Mouse (Mus musculus): ENCODE results near the gene Shisa7.

DNA sequence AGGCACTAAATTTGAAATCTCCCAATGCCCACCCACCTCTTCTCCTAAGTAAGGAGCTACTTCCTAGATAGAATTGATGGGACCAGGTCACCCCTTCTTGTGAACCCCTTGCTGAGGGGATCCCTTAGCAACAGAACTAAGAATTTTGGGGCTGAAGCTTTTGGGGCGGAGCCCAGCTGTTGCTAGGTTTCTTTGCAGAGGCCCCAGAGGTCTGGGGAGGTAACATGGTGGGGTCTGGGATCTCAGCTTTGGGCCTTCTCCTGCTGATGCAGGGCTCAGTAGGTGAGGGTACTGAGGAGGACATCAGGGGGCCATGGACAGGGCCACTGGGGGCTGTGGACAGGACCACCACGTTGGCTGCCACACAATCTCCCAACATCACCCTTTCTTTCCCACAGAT is 61.7 kb downstream of the Shisa7 start, which contains the start of the genes Il11 and Tmem190:
- no peak for TF ChIP-seq CTCF (IDR thresholded peaks at IDR 0.05; ENCODE audit: extremely low read depth, insufficient read depth, insufficient read length, insufficient replicate concordance)
- TF ChIP-seq POLR2A (IDR thresholded peaks at IDR 0.05; ENCODE audit: low read depth, low read length), result no peak
